Mouse (Mus musculus) 3T3-L1 (cell line): ENCODE measurements at regions not wholly inside any gene's neighbourhood (a gene's known extent, or its start where the extent isn't known, plus 50 kb on each side); places are given as distances from the start of the nearest gene placed in this dataset.
"Not testable (repeated sequence)": the region's sequence is repeated elsewhere in the genome, so short reads cannot be mapped to it uniquely, and the experiment has no call there.

Experiments
- DNase-seq: peaks from one replicate; pipeline ENCODE4 v3.0.0-alpha.2; 2015; ENCODE audit warnings: low read depth, low spot score

- no peak for DNase-seq
These were observed 1363.1 kb upstream of the Got2 start for GRCm38 (mm10) chr8:97251458-97251865.

GRCm38 (mm10) chr8:97234551-97235107 lies 1346.3 kb upstream of the Got2 start:
- DNase-seq = no peak

GRCm38 (mm10) chr8:97232619-97233376 lies 1344.5 kb upstream of the Got2 start:
- no peak for DNase-seq

GRCm38 (mm10) chr8:97231652-97232051 lies 1343.3 kb upstream of the Got2 start:
- no peak for DNase-seq

GRCm38 (mm10) chr8:97191806-97192205 lies 1303.5 kb upstream of the Got2 start:
- no peak for DNase-seq

GRCm38 (mm10) chr8:97183831-97184230 lies 1295.5 kb upstream of the Got2 start:
- not testable (repeated sequence) for DNase-seq

GRCm38 (mm10) chr8:97182456-97182855 lies 1294.1 kb upstream of the Got2 start:
- not testable (repeated sequence) for DNase-seq
